Mouse (Mus musculus): ENCODE results near the gene Vars2. TPM values are rescaled to one million over a fixed set of nuclear protein-coding genes. Genes with fewer than 3 reads are reported as not detected.

Vars2 gene
- total and polyA plus RNA-seq, 3 experiments, result 24.0 to 34.0 TPM; not detected in 1

DNA sequence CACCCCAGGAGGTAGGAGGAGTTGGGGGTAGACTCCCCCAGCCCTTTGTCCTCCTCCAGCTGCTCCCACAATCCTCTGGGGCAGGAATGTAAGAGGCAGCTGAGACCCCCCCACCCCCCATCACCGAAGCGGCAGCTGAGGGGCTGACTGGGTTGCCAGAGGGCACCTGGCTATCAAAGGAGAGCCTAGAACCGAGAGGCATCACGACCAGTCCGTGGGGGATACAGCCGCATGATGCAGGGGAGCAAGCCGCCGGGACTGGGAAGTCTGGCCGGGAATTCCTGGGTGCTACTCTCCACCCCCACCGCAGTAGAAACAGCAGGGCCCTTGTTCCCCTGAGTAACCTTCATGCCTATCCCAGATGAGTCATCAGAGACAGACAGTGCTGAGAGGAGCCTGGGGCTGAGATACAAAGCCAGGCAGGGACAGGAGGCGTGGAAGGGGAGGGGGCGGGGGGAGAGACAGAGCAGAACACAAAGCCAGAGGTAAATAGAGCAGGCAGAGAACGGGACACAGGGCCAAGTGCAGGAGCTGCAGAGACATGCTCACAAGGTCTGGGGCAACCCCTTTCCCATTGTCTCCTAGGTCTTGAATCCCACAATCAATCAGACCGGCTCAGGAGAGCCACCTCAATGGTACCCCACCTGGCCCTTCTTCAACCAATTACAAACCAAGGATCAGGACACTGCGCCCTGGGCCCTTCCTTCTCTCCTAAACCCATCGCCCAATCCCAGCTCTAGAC lies 30.5 kb upstream of the Vars2 start:
- Histone ChIP-seq H3K4me1 (ENCODE audit: control insufficient read depth in 1 of 2, insufficient read depth in 2 of 2, low read length in 2 of 2) (peaks cover 0 to 5% of the 10 kb centered on the region in 2 experiments; a peak in 2 of 4 replicates), H3K36me3 (ENCODE audit: control insufficient read depth in 1 of 2, insufficient read depth in 2 of 2, low read length in 2 of 2) (peaks cover 0 to 2% of the 10 kb centered on the region in 2 experiments; a peak in 1 of 4 replicates), H3K79me2 (ENCODE audit: control insufficient read depth, insufficient read depth, low read length, poor library complexity) (no peaks in the 10 kb centered on the region), H3K27me3 (ENCODE audit: control insufficient read depth in 1 of 2, insufficient read depth in 2 of 2, low read length in 2 of 2) (no peaks in the 10 kb centered on the region), H3K4me3 (ENCODE audit: control insufficient read depth in 1 of 2, insufficient read depth in 1 of 2, low read depth in 2 of 2, low read length in 2 of 2) (no peak overlapping the region), H3K27ac (ENCODE audit: control insufficient read depth, low read depth, low read length) (no peak overlapping the region), H3K9me3 (replicated peaks; ENCODE audit: insufficient read depth, low read length) (no peaks in the 10 kb centered on the region), H3K9ac (ENCODE audit: control insufficient read depth, low read depth, low read length, poor library complexity, severe bottlenecking) (no peak overlapping the region)
- peak; percentile 22 for DNase-seq (ENCODE audit: low read depth, low spot score)
- TF ChIP-seq EP300 (IDR thresholded peaks at IDR 0.05; ENCODE audit: low read depth in 1 of 2, low read length in 2 of 2), result no peak
- no peak for TF ChIP-seq USF2 (IDR thresholded peaks at IDR 0.05; ENCODE audit: borderline replicate concordance in 1 of 2, insufficient read depth in 1 of 2, low read depth in 1 of 2, low read length in 2 of 2)
- TF ChIP-seq ZNF384 (IDR thresholded peaks at IDR 0.05; ENCODE audit: low read depth, low read length), result no peak
- TF ChIP-seq GATA1 (IDR thresholded peaks at IDR 0.05; ENCODE audit: low read depth, low read length), result no peak
- TF ChIP-seq NELFE (IDR thresholded peaks at IDR 0.05; ENCODE audit: low read depth, low read length), result no peak
- TF ChIP-seq UBTF (IDR thresholded peaks at IDR 0.05; ENCODE audit: borderline replicate concordance, insufficient read depth, low read depth, low read length), result no peak
- no peak for TF ChIP-seq SIN3A (IDR thresholded peaks at IDR 0.05; ENCODE audit: low read length)
- TF ChIP-seq JUND (IDR thresholded peaks at IDR 0.05; ENCODE audit: low read depth, low read length), result no peak
- no peak for TF ChIP-seq ELF1 (IDR thresholded peaks at IDR 0.05; ENCODE audit: low read depth, low read length)

DNA sequence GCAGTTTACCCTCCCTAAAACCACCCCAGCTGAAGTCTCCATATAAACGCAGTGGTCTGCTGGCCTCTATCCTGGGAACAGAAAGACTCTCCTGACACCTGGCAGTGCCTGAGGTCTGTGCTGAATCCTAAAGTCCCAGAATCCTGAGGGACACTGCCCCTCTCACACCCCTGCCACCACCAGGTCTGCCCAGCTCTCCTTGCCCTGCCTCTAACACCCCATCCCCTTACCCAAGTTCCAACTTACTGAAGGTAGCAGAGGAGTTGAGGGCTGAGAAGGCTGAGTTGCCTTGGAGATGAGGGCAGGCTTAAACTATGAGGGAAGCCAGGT lies 30.0 kb upstream of the Vars2 start:
- Histone ChIP-seq H3K4me3 (ENCODE audit: control insufficient read depth in 1 of 2, insufficient read depth in 1 of 2, low read depth in 2 of 2, low read length in 2 of 2) (no peak overlapping the region), H3K36me3 (ENCODE audit: control insufficient read depth in 1 of 2, insufficient read depth in 2 of 2, low read length in 2 of 2) (peaks cover 0 to 2% of the 10 kb centered on the region in 2 experiments; a peak in 1 of 4 replicates), H3K4me1 (ENCODE audit: control insufficient read depth in 1 of 2, insufficient read depth in 2 of 2, low read length in 2 of 2) (peaks cover 0 to 5% of the 10 kb centered on the region in 2 experiments; a peak in 2 of 4 replicates), H3K9ac (ENCODE audit: control insufficient read depth, low read depth, low read length, poor library complexity, severe bottlenecking) (no peak overlapping the region), H3K27ac (ENCODE audit: control insufficient read depth, low read depth, low read length) (no peak overlapping the region), H3K27me3 (ENCODE audit: control insufficient read depth in 1 of 2, insufficient read depth in 2 of 2, low read length in 2 of 2) (no peaks in the 10 kb centered on the region), H3K79me2 (ENCODE audit: control insufficient read depth, insufficient read depth, low read length, poor library complexity) (no peaks in the 10 kb centered on the region), H3K9me3 (replicated peaks; ENCODE audit: insufficient read depth, low read length) (no peaks in the 10 kb centered on the region)
- DNase-seq (ENCODE audit: low read depth, low spot score), result no peak
- TF ChIP-seq ELF1 (IDR thresholded peaks at IDR 0.05; ENCODE audit: low read depth, low read length) (no peak), JUND (IDR thresholded peaks at IDR 0.05; ENCODE audit: low read depth, low read length) (no peak), E2F4 (IDR thresholded peaks at IDR 0.05; ENCODE audit: borderline replicate concordance, low read depth, low read length) (no peak), NRF1 (IDR thresholded peaks at IDR 0.05; ENCODE audit: insufficient read depth, low read depth, low read length, poor library complexity, severe bottlenecking) (no peak), MAZ (IDR thresholded peaks at IDR 0.05; ENCODE audit: low read depth, low read length) (no peak), USF2 (IDR thresholded peaks at IDR 0.05; ENCODE audit: borderline replicate concordance in 1 of 2, insufficient read depth in 1 of 2, low read depth in 1 of 2, low read length in 2 of 2) (no peak), ZKSCAN1 (IDR thresholded peaks at IDR 0.05; ENCODE audit: low read depth, low read length) (no peak), HCFC1 (IDR thresholded peaks at IDR 0.05; ENCODE audit: low read depth, low read length) (no peak), MAFK (IDR thresholded peaks at IDR 0.05; ENCODE audit: borderline replicate concordance, low read depth, low read length) (no peak), MAX (IDR thresholded peaks at IDR 0.05; ENCODE audit: low read length) (no peak), UBTF (IDR thresholded peaks at IDR 0.05; ENCODE audit: borderline replicate concordance, insufficient read depth, low read depth, low read length) (no peak), BHLHE40 (IDR thresholded peaks at IDR 0.05; ENCODE audit: borderline replicate concordance, low read depth, low read length) (no peak), TCF12 (IDR thresholded peaks at IDR 0.05; ENCODE audit: low read depth, low read length) (no peak), CHD2 (IDR thresholded peaks at IDR 0.05; ENCODE audit: low read length) (no peak), ETS1 (IDR thresholded peaks at IDR 0.05; ENCODE audit: low read depth, low read length) (no peak), EP300 (IDR thresholded peaks at IDR 0.05; ENCODE audit: low read depth in 1 of 2, low read length in 2 of 2) (no peak), TAL1 (IDR thresholded peaks at IDR 0.05; ENCODE audit: low read length) (no peak), ZMIZ1 (IDR thresholded peaks at IDR 0.05; ENCODE audit: low read depth, low read length) (no peak), CHD1 (IDR thresholded peaks at IDR 0.05; ENCODE audit: low read depth, low read length) (no peak)

Data from MEL (cell line).